Mouse (Mus musculus): ENCODE results near the gene Eps8.

DNA sequence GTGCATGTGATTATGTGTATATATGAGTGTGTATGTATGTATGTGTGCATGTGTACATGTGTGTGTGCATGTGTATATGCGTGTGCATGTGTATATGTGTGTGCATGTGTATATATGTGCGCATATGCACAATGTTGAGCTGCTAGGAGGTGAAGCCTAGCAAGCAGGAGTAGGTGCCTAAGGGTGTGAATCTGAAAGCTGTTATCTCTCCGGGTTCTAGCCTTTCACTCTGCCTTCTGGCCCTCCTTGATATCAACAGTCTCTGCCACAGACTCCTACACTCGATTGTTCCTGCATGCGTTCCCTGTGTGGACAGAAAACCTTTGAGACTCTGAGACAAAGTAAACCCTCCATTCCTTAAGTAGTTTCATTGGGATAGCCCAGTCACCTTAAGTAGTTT is 98.0 kb downstream of the Eps8 start:
- TF ChIP-seq CTCF (IDR thresholded peaks at IDR 0.05; ENCODE audit: low read depth), result no peak
- TF ChIP-seq EP300 (IDR thresholded peaks at IDR 0.05; ENCODE audit: low read depth), result 0 out of 2 replicates have a peak, but pooled peaks have one; percentile 33

Measured in liver, postnatal 0 days (tissue).